Mouse (Mus musculus): Measurements from ENCODE around the gene Gpx3. TPM values are rescaled to one million over a fixed set of nuclear protein-coding genes. Genes with fewer than 3 reads are reported as not detected.
"Not testable (repeated sequence)": the region's sequence is repeated elsewhere in the genome, so short reads cannot be mapped to it uniquely, and the experiment has no call there.

Gene Gpx3
- total RNA-seq, 2 experiments from 2014 or later: 93.6 to 153 TPM

DNA sequence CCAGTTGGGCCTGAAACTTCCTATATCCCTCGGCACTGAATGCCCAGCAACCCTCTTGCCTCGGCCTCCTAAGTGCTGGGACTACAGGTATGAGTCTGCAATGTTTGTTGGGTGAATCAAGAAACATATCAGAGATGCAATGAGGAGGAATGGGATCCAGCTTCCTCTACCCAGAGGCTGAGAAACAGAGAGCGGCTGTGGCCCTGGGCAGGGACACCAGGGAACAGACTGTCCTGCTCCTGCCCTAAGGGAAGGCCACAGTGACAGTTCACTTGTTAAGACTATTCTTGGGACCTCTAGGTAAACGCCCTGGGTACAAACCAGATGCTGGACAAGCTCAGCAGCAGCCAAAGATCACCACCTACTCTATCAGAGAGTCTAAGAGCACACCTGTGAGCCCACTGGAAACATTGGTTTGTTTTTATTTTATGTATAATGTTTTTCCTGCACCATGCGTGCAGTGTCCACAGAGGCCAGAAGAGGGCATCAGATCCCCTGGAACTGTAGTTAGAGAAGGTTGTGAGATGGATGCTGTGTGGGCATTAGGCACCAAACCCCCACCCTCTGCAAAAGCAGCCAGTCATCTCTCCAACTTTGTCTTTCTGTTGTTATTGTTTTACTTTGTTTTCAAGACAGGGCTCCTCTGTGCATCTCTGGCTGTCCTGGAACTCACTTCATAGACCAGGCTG, 29.3 kb downstream of the Gpx3 start:
- DNase-seq: peak; percentile 58 to 75
- intact Hi-C loops (cut with DNase I): loop anchor here (1.0 to 2.0 kb wide), 2 partner anchors 53 to 107 kb away; no protein-coding TSS in a partner anchor

- no peak for DNase-seq
- intact Hi-C loops (cut with DNase I): no loop called here
Observed at GRCm38 (mm10) chr11:54932540-54932939, 30.3 kb downstream of the Gpx3 start.

GRCm38 (mm10) chr11:54934198-54934597, 31.9 kb downstream of the Gpx3 start:
- DNase-seq: no peak
- intact Hi-C loops (cut with DNase I): no loop called here

- no peak for DNase-seq
- intact Hi-C loops (cut with DNase I): no loop called here
Observed at GRCm38 (mm10) chr11:54936035-54936770, 34.0 kb downstream of the Gpx3 start.

GRCm38 (mm10) chr11:54936771-54937140, 34.5 kb downstream of the Gpx3 start:
- no peak for DNase-seq
- intact Hi-C loops (cut with DNase I): no loop called here

DNA sequence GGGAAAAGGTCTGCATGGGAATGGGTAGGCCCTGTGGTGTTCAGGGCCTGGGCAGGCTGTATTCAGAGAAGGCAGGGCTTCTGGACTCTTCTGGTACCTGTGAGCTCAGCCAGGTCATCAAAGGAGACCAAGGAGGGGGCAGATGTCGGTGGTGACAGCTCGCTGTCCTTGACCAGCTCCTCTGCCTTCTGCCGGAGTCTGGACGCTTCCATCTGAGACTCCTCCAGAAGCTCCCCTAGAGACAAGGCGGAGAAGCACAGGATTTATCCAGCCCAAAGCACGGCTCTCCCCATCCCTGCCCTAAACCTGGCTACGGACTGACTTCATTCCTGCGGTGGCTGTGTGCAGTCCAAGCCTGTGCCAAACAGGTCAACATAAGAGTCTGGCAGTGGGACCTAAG, 37.2 kb downstream of the Gpx3 start:
- intact Hi-C loops (cut with DNase I): no loop called here
- no peak for DNase-seq

- intact Hi-C loops (cut with DNase I): no loop called here
- DNase-seq: no peak
Observed at GRCm38 (mm10) chr11:54940056-54940455, 37.8 kb downstream of the Gpx3 start.

GRCm38 (mm10) chr11:54944702-54945101, 42.4 kb downstream of the Gpx3 start:
- intact Hi-C loops (cut with DNase I): no loop called here
- no peak for DNase-seq

DNA sequence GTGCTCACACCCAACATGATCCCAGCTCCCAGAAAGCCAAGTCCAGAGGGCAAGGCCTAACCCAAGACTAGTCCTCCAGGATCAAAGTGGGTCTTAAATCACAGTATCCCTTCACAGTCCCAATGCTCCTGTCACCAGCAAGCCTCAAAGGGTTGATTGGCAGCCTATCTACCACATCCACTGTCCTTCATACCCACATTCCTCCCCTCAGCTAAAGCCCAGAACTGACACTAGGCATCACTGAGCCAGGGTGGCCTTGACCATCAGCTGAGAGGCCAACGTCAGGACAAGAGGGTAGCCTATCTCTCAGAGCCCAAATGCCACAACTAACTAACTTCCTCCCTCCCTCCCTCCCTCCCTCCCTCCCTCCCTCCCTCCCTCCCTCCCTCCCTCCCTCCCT, 47.5 kb downstream of the Gpx3 start:
- no peak for DNase-seq
- intact Hi-C loops (cut with DNase I): no loop called here

DNA sequence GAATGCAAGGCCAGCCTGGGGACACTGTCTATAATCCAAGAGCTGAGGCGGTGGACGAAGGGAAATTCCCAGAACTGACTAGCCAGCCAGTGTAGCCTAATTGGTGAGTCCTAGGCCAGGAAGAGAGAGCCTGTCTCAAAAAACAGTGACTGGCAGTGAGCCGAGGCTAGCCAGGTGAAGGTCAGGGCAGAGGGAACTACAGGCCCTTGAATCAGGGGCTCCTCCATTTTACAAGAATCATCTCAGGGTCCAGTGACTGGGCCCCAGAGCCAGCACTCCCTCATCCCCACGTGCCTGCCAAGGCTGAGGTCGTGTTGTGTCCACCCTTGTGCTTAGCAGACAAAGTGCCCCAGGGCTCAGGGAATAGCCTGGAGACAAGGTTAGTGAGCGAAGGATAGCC, 48.4 kb downstream of the Gpx3 start:
- intact Hi-C loops (cut with DNase I): no loop called here
- DNase-seq: no peak

DNA sequence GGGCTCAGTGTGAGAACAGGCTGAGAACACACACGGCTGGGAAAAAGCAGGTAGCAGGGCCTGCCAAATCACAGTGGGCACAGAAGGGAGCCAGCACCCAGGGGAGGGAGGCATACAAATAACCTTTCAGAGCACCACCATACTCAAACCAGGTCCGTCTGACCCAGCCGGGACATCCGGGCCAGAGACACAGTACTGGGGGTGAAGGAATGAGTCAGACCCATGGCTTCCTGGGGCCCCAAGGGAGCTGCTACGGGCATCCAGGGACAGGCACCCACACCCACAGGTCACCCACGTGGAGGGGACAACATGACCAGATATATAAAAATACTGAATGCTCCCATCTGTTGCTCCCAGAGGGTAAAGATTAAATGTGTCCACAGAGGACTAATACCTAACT, 50.4 kb downstream of the Gpx3 start:
- DNase-seq: no peak
- intact Hi-C loops (cut with DNase I): no loop called here

DNA sequence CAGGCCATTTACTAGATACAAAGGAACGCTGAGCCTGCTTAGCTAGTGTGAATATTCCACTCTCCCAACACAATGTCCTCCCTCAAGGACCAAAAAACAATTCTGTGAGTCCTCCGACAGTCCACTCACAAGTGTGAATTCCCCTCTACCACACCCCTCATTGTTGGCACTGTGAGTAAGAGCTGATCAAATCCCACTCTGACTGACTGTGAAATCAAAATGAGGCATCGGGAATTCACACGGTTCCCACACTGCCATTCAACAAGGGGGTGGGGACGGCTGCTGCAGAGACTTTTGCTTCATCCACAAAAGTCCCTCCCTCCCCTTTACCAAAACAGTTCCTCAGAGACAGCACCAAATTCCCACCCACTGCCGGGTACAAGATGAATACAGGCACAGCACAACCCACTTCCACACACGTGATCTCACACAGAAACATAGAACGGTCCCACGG, 51.8 kb downstream of the Gpx3 start:
- DNase-seq: no peak
- intact Hi-C loops (cut with DNase I): no loop called here

- DNase-seq: no peak
- intact Hi-C loops (cut with DNase I): no loop called here
Observed at GRCm38 (mm10) chr11:54954716-54955115, 52.5 kb downstream of the Gpx3 start.

GRCm38 (mm10) chr11:54955400-54955734, 53.1 kb downstream of the Gpx3 start:
- intact Hi-C loops (cut with DNase I); DNase-seq: not testable (repeated sequence)

GRCm38 (mm10) chr11:54955735-54956480, 53.7 kb downstream of the Gpx3 start:
- DNase-seq: peak; percentile 98 to 99

GRCm38 (mm10) chr11:54956912-54957311, 54.7 kb downstream of the Gpx3 start:
- no peak for DNase-seq
- intact Hi-C loops (cut with DNase I): no loop called here

More at GRCm38 (mm10) chr11:54955735-54956480, 53.7 kb downstream of the Gpx3 start:
- intact Hi-C loops (cut with DNase I): no loop called here

- intact Hi-C loops (cut with DNase I); DNase-seq: not testable (repeated sequence)
Observed at GRCm38 (mm10) chr11:54957708-54958107, 55.5 kb downstream of the Gpx3 start.

- intact Hi-C loops (cut with DNase I): no loop called here
- no peak for DNase-seq
Observed at GRCm38 (mm10) chr11:54958571-54959073, 56.4 kb downstream of the Gpx3 start.
